Mouse (Mus musculus) spleen, embryonic (tissue): ENCODE results near the gene Ppm1b.
"Not testable (repeated sequence)": the region's sequence is repeated elsewhere in the genome, so short reads cannot be mapped to it uniquely, and the experiment has no call there.

Source experiments
- CTCF ChIA-PET: fragments of 350-600 bp; sonication (Branson Sonifier 250); formaldehyde crosslinking; loops from one replicate; lab custom pipeline; 2022; lab: Charles Lee

The Ppm1b gene

GRCm38 (mm10) chr17:84956441-84956840 lies at the start of gene Ppm1b:
Gene Ppm1b (plus strand): TSS chr17:84956741.
- CTCF ChIA-PET: no interaction called here

GRCm38 (mm10) chr17:84921666-84922376 lies 34.7 kb upstream of the Ppm1b start:
- CTCF ChIA-PET: no interaction called here

GRCm38 (mm10) chr17:84924779-84925178 lies 31.8 kb upstream of the Ppm1b start:
- CTCF ChIA-PET: no interaction called here

GRCm38 (mm10) chr17:84926233-84926632 lies 30.3 kb upstream of the Ppm1b start:
- CTCF ChIA-PET: no interaction called here

GRCm38 (mm10) chr17:84927580-84927979 lies 29.0 kb upstream of the Ppm1b start:
- CTCF ChIA-PET: no interaction called here

GRCm38 (mm10) chr17:84932943-84933342 lies 23.6 kb upstream of the Ppm1b start:
- CTCF ChIA-PET: no interaction called here

GRCm38 (mm10) chr17:84933968-84934367 lies 22.6 kb upstream of the Ppm1b start:
- CTCF ChIA-PET: interaction anchor here (0.6 kb wide), 1 partner anchor 700 kb away, joined by 6 read pairs; no protein-coding TSS in a partner anchor

- CTCF ChIA-PET: not testable (repeated sequence)
Measured at GRCm38 (mm10) chr17:84935620-84936019, 20.9 kb upstream of the Ppm1b start.

- CTCF ChIA-PET: no interaction called here
Measured at GRCm38 (mm10) chr17:84936301-84936700, 20.2 kb upstream of the Ppm1b start.

GRCm38 (mm10) chr17:84936809-84937208 lies 19.7 kb upstream of the Ppm1b start:
- CTCF ChIA-PET: no interaction called here

GRCm38 (mm10) chr17:84937220-84937619 lies 19.3 kb upstream of the Ppm1b start:
- CTCF ChIA-PET: no interaction called here

GRCm38 (mm10) chr17:84938215-84938614 lies 18.3 kb upstream of the Ppm1b start:
- CTCF ChIA-PET: no interaction called here

GRCm38 (mm10) chr17:84940017-84940731 lies 16.4 kb upstream of the Ppm1b start:
- CTCF ChIA-PET: interaction anchor here (0.7 kb wide), 1 partner anchor 60 kb away, joined by 6 read pairs; no protein-coding TSS in a partner anchor

- CTCF ChIA-PET: no interaction called here
Measured at GRCm38 (mm10) chr17:84941291-84941868, 15.2 kb upstream of the Ppm1b start.

GRCm38 (mm10) chr17:84942358-84943032 lies 14.0 kb upstream of the Ppm1b start:
- CTCF ChIA-PET: interaction anchor here (0.8 kb wide), 1 partner anchor 13 kb away, joined by 5 read pairs; no protein-coding TSS in a partner anchor

- CTCF ChIA-PET: interaction anchor here (0.7 to 0.8 kb wide), 3 partner anchors 13 to 1213 kb away, joined by 3 to 7 read pairs (median 5); no protein-coding TSS in a partner anchor
Measured at GRCm38 (mm10) chr17:84943033-84943393, 13.5 kb upstream of the Ppm1b start.

- CTCF ChIA-PET: no interaction called here
Measured at GRCm38 (mm10) chr17:84944348-84944747, 12.2 kb upstream of the Ppm1b start.

- CTCF ChIA-PET: no interaction called here
Measured at GRCm38 (mm10) chr17:84952521-84952920, 4.0 kb upstream of the Ppm1b start.

GRCm38 (mm10) chr17:84953776-84954175 lies 2.8 kb upstream of the Ppm1b start:
- CTCF ChIA-PET: no interaction called here

GRCm38 (mm10) chr17:84954881-84955280 lies 1.7 kb upstream of the Ppm1b start:
- CTCF ChIA-PET: no interaction called here

- CTCF ChIA-PET: no interaction called here
Measured at GRCm38 (mm10) chr17:84956931-84957486, 468 bp downstream of the Ppm1b start.
